Mouse (Mus musculus): ENCODE results near the gene Slitrk5.
"Not testable (repeated sequence)": the region's sequence is repeated elsewhere in the genome, so short reads cannot be mapped to it uniquely, and the experiment has no call there.

The Slitrk5 gene

GRCm38 (mm10) chr14:111674664-111675147 is at the start of gene Slitrk5:
Gene Slitrk5 (plus strand): TSS chr14:111675097.
- peak; percentile 95 to 97 for DNase-seq

- DNase-seq = peak in 1 of 2 experiments; percentile 5
Measured at GRCm38 (mm10) chr14:111672942-111673341, 2.0 kb upstream of the Slitrk5 start.

DNA sequence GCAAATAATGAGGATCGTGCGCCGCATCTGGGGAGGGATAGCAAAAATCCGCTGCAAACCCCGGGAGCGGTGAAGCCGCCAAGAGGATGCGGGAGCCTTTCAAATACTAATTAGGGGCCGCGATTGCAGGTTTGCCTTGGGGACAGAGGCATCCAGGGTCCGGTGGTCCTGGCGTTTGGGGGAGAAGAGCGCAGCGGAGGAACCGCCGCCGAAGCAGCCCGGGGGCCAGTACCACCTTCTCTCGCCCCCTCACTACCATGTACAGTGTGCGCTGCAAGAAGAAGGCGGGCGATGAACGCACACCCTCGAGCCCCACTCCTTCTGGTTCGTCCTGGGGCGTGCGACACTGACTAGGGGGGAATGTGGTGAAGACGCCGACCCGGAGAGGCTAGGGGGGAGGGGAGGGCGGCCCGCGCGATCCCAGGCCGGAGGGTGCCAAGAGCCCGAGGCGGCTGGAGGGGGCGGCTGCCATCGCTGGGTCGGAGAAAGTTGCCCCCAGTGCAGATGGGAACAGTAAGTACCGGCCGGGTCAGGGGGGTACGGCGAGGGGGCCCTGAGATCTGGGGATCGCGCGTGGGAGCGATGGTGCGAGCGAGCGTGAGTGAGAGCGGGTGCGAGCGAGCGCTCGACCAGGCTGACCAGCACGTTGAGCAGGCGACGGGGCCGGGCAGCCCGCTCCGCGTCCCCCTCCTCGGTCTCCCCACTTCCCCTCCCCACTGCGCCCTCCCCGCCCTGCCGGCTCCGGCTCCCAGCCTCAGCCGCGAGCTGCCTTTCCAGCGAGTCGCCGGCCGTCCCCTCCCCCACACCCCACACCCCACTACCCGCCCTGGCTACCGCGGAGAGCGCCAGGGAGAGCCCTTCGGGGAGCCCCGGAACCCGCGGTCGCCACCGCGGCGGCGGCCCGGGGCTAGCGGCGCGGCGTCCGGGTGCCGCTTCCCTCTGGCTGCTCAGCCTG is 591 bp downstream of the Slitrk5 start:
- DNase-seq = peak; percentile 71 to 74

DNA sequence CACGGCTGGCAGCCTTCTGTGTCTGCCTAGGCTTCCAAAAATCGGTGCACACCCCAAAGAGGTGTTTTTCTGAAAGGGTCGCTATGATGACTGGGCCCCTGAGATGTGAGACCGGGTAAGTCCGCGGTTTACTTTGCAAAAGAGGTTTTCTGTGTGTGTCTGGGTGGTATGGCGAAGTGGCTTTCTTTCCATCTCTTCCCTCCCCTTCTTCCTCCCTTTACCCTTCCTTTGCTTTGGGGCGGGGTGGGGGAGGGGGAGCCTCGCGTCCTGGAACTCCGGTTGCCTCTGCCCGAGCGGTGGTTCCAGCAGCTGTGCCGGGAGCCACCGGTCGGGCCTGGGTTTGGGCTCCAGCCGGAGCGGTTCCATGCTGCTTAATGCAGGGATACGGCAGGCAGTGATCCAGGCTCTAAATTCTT is 1.3 kb downstream of the Slitrk5 start:
- DNase-seq = peak; percentile 52 to 59

- DNase-seq = peak; percentile 22 to 46
Measured at GRCm38 (mm10) chr14:111676851-111677291, 2.0 kb downstream of the Slitrk5 start.

GRCm38 (mm10) chr14:111677361-111678070 is 2.6 kb downstream of the Slitrk5 start:
- peak; percentile 2 to 12 for DNase-seq

DNA sequence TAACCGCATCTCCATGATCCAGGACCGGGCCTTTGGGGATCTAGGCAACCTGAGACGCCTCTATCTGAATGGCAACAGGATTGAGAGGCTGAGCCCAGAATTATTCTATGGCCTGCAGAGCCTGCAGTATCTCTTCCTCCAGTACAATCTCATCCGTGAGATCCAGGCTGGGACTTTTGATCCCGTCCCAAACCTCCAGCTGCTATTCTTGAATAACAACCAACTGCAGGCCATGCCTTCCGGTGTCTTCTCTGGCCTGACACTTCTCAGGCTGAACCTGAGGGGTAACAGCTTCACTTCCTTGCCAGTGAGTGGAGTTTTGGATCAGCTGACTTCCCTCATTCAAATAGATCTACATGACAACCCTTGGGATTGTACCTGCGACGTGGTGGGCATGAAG is 5.4 kb downstream of the Slitrk5 start:
- DNase-seq = peak in 1 of 2 experiments; percentile 3

DNA sequence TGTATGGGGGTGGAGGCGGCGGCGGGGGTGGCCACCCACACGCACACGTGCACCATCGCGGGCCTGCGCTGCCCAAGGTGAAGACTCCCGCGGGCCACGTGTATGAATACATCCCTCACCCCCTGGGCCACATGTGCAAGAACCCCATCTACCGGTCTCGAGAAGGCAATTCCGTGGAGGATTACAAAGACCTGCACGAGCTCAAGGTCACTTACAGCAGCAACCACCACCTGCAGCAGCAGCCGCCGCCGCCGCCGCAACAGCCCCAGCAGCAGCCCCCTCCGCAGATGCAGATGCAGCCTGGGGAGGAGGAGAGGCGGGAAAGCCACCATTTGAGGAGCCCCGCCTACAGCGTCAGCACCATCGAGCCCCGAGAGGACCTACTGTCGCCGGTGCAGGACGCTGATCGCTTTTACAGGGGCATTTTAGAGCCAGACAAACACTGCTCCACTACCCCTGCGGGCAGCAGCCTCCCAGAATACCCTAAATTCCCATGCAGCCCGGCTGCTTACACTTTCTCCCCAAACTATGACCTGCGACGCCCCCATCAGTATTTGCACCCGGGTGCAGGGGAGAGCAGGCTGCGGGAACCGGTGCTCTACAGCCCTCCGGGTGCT is 6.3 kb downstream of the Slitrk5 start:
- peak; percentile 39 to 51 for DNase-seq

DNA sequence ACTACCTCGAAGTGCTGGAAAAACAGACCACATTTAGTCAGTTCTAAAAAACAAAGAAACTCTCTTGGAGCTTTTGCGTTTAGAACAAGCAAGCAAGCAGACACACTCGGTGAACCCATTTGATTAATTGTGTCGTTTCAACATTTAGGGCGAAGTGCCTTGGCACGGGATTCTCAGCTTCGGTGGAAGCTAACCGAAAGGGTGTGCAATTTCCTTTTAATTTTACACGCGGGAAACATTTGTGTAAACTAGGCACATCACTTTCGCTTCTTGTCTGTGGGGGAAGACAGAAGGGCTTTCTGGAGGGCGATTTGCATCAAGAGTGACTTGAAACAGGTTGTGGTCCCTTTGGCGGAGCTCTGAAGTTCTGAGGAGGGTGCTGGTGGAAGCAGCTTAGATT is 6.9 kb downstream of the Slitrk5 start:
- peak in 1 of 2 experiments; percentile 28 for DNase-seq

DNA sequence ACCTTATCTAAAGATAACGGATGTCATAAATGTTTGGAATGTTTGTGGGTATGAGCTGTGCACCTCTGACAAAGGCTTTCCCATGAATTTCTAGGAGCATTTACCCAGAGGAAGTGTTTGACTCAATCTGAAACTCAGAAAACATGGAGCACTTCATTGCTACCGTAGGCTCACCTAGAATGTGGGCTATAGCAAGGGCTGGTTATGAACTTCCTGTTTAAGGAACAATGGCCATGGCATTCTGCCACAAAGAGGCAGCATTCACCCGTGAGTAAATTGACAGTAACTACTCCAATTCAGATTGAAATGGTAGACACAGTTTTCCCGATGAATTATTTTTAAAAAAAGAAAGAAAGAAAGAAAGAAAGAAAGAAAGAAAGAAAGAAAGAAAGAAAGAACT is 8.6 kb downstream of the Slitrk5 start:
- DNase-seq = peak in 1 of 2 experiments; percentile 7

DNA sequence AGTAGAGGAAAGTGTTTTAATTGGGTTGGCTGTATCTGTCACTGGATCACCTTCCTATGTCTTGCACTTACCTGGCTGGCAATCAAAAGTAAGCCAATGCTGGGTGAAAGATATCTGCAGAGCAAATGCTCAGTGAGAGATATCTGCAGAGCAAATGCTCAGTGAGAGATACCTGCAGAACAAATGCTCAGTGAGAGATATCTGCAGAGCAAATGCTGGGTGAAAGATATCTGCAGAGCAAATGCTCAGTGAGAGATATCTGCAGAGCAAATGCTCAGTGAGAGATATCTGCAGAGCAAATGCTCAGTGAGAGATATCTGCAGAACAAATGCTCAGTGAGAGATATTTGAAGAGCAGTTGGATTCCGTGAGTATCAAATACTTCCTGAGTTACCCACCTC is 15.2 kb downstream of the Slitrk5 start:
- DNase-seq = not testable (repeated sequence)

- DNase-seq = no peak
Measured at GRCm38 (mm10) chr14:111729833-111730232, 54.9 kb downstream of the Slitrk5 start.
